Mouse (Mus musculus) midbrain, postnatal 0 days (tissue): ENCODE data around the gene Klk1b24. TPM values are rescaled to one million over a fixed set of nuclear protein-coding genes. Genes with fewer than 3 reads are reported as not detected.
"Not testable (repeated sequence)": the region's sequence is repeated elsewhere in the genome, so short reads cannot be mapped to it uniquely, and the experiment has no call there.

Experiments used
- ATAC-seq: fragments of 200-750 bp; cut with Nextera tagmentation; 2 replicates; pipeline ENCODE4 v1.8.0; 2017; ENCODE audit warnings: moderate number of reproducible peaks, mild to moderate bottlenecking, moderate TSS enrichment, moderate library complexity; ENCODE audit not compliant: low FRiP score
- DNase-seq: peaks from one replicate; pipeline ENCODE4 v3.0.0-alpha.2; 2015; ENCODE audit warnings: low spot score
- H3K27ac ChIP-seq: fragments of 300-500 bp; sonication (generic); 2 replicates; pipeline ENCODE4 v1.5.1; 2014; ENCODE audit warnings: low read depth, mild to moderate bottlenecking, low read length, mixed read lengths
- H3K27me3 ChIP-seq: fragments of 300-500 bp; sonication (generic); 2 replicates; pipeline ENCODE4 v1.6.1; 2014; ENCODE audit warnings: low read length, control low read depth, mixed read lengths; ENCODE audit not compliant: insufficient read depth
- H3K36me3 ChIP-seq: fragments of 300-500 bp; sonication (generic); 2 replicates; pipeline ENCODE4 v1.6.1; 2014; ENCODE audit warnings: low read length, control low read depth, mixed read lengths; ENCODE audit not compliant: insufficient read depth
- H3K4me1 ChIP-seq: fragments of 300-500 bp; sonication (generic); 2 replicates; pipeline ENCODE4 v1.6.1; 2014; ENCODE audit warnings: mild to moderate bottlenecking, control low read depth, antibody characterized with exemption, low read length, mixed read lengths; ENCODE audit not compliant: insufficient read depth
- H3K4me2 ChIP-seq: fragments of 300-500 bp; sonication (generic); 2 replicates; pipeline ENCODE4 v1.6.1; 2014; ENCODE audit warnings: low read depth, mild to moderate bottlenecking, low read length, mixed read lengths; ENCODE audit not compliant: poor library complexity, severe bottlenecking
- H3K4me3 ChIP-seq: fragments of 300-500 bp; sonication (generic); 2 replicates; pipeline ENCODE4 v1.5.1; 2014; ENCODE audit warnings: low read depth, mild to moderate bottlenecking, low read length, moderate library complexity
- H3K9ac ChIP-seq: fragments of 300-500 bp; sonication (generic); replicated peaks from 2 replicates; pipeline ENCODE4 v1.6.1; 2014; ENCODE audit warnings: mild to moderate bottlenecking, low read length, moderate library complexity, mixed read lengths; ENCODE audit not compliant: poor library complexity, severe bottlenecking
- H3K9me3 ChIP-seq: fragments of 300-500 bp; sonication (generic); 2 replicates; pipeline ENCODE4 v1.6.1; 2016; ENCODE audit warnings: low read length, control low read depth
- CTCF ChIP-seq: IDR thresholded peaks from 2 replicates; pipeline ENCODE4 v1.5.1; 2016; ENCODE audit warnings: antibody characterized with exemption, mild to moderate bottlenecking
- WGBS: fragments of 180-500 bp; shearing (Covaris S2); extraction: QIAGEN DNeasy Blood & Tissue Kit; methylation state at CpG from one replicate; pipeline ENCODE4 v1.1.7; 2014; 5-methylcytosine and 5-hydroxymethylcytosine counted together
- polyA plus RNA-seq: library from polyadenylated mRNA; unstranded; fragments of >200 nt; fragmentation: Nextera tagmentation; extraction: Ambion mirVana; gene quantifications from 2 replicates; pipeline ENCODE4 v1.2.1, GENCODE M21; 2015
- total RNA-seq: library from RNA; depleted of rRNA; stranded (reverse); fragments of >200 nt; gene quantifications from 2 replicates; pipeline ENCODE4 v1.2.3, GENCODE M21; 2014

Klk1b24 gene
- total and polyA plus RNA-seq, 2 experiments from 2014 or later = not detected

DNA sequence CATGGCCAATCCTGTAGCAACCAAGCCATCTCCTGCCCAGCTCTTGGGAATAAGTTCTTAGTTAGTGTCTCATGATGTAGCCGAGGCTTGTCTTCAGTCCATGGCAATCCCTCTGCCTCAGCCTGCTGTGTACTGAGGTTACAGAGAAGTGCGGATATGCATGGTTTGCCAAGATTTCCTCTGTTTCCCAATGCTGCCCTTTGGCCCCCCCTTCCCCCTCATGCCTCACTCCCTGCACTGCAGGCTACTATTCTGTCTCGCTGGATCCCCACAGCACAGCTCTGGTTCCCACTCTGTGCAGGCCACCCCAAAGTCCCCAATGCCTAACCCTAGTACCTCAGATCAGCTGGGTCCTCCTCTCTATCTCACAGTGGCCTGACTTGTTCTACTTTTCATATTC lies 20.3 kb downstream of the Klk1b24 start:
- ATAC-seq (no peak), DNase-seq (no peak)
- H3K9ac ChIP-seq = no peak overlapping the region
- H3K4me1 ChIP-seq = no peaks in the 10 kb centered on the region
- no peaks in the 10 kb centered on the region for H3K36me3 ChIP-seq
- TF ChIP-seq CTCF = no peak
- H3K27me3 ChIP-seq = no peaks in the 10 kb centered on the region
- 82% methylated on average over 3 of the region's 3 CpGs for WGBS
- H3K9me3 ChIP-seq = no peaks in the 10 kb centered on the region
- H3K4me3 ChIP-seq = no peak overlapping the region
- no peak overlapping the region for H3K4me2 ChIP-seq
- no peak overlapping the region for H3K27ac ChIP-seq

DNA sequence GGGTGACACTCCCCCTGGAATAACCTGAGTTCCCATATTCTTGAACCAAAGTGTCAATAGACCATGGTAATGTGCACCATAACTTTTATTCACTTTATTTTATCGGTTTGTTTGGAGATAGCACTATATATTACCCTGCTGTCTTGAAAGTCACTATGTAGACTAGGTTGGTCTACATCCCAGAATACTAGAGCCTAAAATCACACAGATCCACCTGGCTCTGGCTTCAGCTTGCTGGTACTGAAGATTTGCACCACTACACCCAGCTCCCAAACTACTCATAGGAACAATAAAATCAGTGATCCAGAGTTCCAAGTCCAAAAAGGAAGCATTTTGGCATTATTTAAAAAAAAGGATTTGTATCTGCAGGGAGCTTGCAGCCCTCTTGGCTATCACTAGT lies 27.6 kb downstream of the Klk1b24 start, which contains the start of gene Klk1b5:
Gene Klk1b5, plus strand, starts transcription at position 301 of the 400 bp plus-strand sequence.
- Histone ChIP-seq H3K9ac (no peak within 1 kb of the TSS), H3K27ac (no peak within 1 kb of the TSS), H3K27me3 (no peaks in the 10 kb centered on the region), H3K4me1 (no peaks in the 10 kb centered on the region), H3K9me3 (no peaks in the 10 kb centered on the region), H3K36me3 (no peaks in the 10 kb centered on the region), H3K4me3 (no peak within 1 kb of the TSS), H3K4me2 (no peak within 1 kb of the TSS)
- ATAC-seq = no peak
- no peak for DNase-seq
- TF ChIP-seq CTCF = no peak
- 86% methylated on average over 1 of the region's 1 CpGs for WGBS

DNA sequence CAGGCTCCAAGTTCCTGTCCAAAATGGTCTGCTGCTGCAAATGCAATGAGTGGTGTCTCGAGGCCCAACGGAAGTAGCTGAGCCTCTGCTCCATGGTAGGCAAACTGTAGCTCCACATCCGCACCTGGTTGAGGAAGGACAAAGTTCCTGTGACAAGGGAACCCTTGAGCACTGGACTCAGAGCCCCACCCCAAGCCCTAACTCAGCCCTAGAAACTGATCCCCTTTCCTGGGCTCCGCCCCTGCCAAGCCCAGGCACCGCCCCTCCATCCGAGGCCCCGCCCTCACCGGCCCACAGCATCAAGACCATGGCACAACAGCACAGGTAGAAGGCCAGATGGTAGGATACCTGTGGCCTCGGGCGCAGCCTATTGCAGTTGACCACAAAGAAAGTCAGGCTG lies 33.6 kb downstream of the Klk1b24 start:
- 76% methylated on average over 5 of the region's 10 CpGs for WGBS

DNA sequence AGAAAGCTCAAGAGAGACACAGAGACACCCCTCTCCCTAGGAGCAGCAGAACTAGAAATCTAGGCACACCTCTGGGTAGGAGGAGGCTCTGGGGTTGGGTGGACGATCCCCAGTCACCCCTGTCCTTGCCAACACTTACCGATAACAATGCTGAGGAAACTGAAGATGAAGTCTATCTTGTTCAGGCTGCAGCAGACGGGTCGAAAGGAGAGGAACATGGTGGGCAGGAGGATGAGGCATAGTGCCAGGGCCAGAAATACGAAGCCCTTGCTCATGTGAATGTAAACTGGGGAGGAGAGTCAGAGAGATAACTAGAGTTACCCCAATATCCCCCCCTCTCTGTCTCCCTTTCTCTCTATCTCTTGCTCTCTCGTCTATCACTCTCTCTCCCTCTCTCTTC lies 34.3 kb downstream of the Klk1b24 start:
- H3K36me3 ChIP-seq = not testable (repeated sequence)
- WGBS = 79% methylated on average over 6 of the region's 6 CpGs

More for the DNA sequence above, 33.6 kb downstream of the Klk1b24 start:
- DNase-seq, H3K27me3 ChIP-seq, H3K36me3 ChIP-seq, H3K27ac ChIP-seq, H3K4me3 ChIP-seq, ATAC-seq, H3K4me1 ChIP-seq, H3K9ac ChIP-seq, H3K9me3 ChIP-seq, H3K4me2 ChIP-seq: not testable (repeated sequence)

DNA sequence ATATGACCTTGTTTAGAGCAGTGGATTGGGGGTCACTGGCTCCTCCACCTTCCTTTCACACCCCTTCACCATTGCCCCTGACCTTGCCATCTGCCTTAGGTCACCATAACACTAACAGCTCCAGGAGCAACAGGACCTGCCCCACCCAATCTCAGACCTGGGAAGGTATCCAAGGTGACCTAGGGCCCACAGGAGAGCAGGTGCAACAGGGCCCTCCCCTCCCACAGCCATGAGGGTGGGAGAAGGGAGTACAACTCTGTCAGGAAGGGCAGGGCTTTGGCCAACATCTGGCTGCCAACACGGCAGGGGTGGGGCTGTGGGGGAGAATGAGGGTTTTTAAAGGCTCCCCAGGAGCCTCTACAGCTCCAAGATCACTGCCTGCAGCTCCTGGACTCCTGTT lies 37.0 kb downstream of the Klk1b24 start, which contains the start of gene Klk1:
Gene Klk1, plus strand, starts transcription at position 285 of the 400 bp plus-strand sequence.
- ATAC-seq = no peak
- DNase-seq = no peak
- Histone ChIP-seq H3K27me3 (no peaks in the 10 kb centered on the region), H3K9ac (no peak within 1 kb of the TSS), H3K4me3 (no peak within 1 kb of the TSS), H3K4me1 (no peaks in the 10 kb centered on the region), H3K4me2 (no peak within 1 kb of the TSS), H3K27ac (no peak within 1 kb of the TSS), H3K36me3 (no peaks in the 10 kb centered on the region), H3K9me3 (no peaks in the 10 kb centered on the region)
- no peak for TF ChIP-seq CTCF
- 67% methylated on average over 1 of the region's 1 CpGs for WGBS

More for the DNA sequence above, 34.3 kb downstream of the Klk1b24 start:
- H3K9me3 ChIP-seq, H3K27me3 ChIP-seq, H3K9ac ChIP-seq, ATAC-seq, H3K27ac ChIP-seq, H3K4me3 ChIP-seq, H3K4me2 ChIP-seq, DNase-seq, H3K4me1 ChIP-seq: not testable (repeated sequence)

DNA sequence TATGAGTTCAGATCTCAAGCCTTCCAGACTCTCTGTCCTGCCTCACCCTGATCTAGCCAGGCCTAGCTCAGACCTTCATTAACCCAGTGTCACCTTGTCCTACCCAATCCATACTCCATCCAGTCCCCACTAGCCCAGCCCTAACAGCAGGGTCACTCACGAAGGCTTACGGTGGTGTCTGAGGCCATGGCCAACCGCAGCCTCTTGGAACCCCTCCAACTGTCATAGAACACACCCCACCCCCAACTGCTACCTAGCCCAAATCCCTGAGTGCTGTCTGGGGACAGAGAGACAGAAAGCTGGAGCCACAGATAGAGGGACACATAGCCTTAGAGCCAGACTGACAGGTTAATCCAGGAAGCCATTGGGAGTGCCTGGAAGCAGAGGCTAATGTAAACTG lies 47.9 kb downstream of the Klk1b24 start, which contains the start of gene Gm36864:
Gene Gm36864, plus strand, starts transcription at position 269 of the 400 bp plus-strand sequence.
- TF ChIP-seq CTCF = no peak
- ATAC-seq (no peak), DNase-seq (no peak)
- no peaks in the 10 kb centered on the region for H3K4me1 ChIP-seq
- no peak within 1 kb of the TSS for H3K27ac ChIP-seq
- H3K9ac ChIP-seq = no peak within 1 kb of the TSS
- H3K4me2 ChIP-seq = no peak within 1 kb of the TSS
- no peak within 1 kb of the TSS for H3K4me3 ChIP-seq
- WGBS = 66% methylated on average over 3 of the region's 3 CpGs
- H3K36me3 ChIP-seq = no peaks in the 10 kb centered on the region
- H3K9me3 ChIP-seq = no peaks in the 10 kb centered on the region
- no peaks in the 10 kb centered on the region for H3K27me3 ChIP-seq
